Mouse (Mus musculus) spleen, embryonic (tissue): ENCODE results near the gene Cbr2.

Experiments used
- CTCF ChIA-PET: fragments of 350-600 bp; sonication (Branson Sonifier 250); formaldehyde crosslinking; loops from one replicate; lab custom pipeline; 2022; lab: Charles Lee

The Cbr2 gene

GRCm38 (mm10) chr11:120713580-120714518 is 18.1 kb downstream of the Cbr2 start, which contains the start of the genes Cenpx and Lrrc45:
Cenpx (minus strand) TSS chr11:120713738.
Lrrc45 (plus strand) TSS chr11:120713925.
- CTCF ChIA-PET: interaction anchor here (0.5 to 1.0 kb wide), 2 partner anchors 12 to 227 kb away, joined by 3 to 6 read pairs; no protein-coding TSS in a partner anchor

GRCm38 (mm10) chr11:120712771-120713568 is 18.9 kb downstream of the Cbr2 start:
- CTCF ChIA-PET: no interaction called here

- CTCF ChIA-PET: interaction anchor here (0.6 to 1.3 kb wide), 3 partner anchors 8 to 89 kb away, joined by 3 read pairs; no protein-coding TSS in a partner anchor
These were observed 19.8 kb downstream of the Cbr2 start for GRCm38 (mm10) chr11:120711980-120712604.

DNA sequence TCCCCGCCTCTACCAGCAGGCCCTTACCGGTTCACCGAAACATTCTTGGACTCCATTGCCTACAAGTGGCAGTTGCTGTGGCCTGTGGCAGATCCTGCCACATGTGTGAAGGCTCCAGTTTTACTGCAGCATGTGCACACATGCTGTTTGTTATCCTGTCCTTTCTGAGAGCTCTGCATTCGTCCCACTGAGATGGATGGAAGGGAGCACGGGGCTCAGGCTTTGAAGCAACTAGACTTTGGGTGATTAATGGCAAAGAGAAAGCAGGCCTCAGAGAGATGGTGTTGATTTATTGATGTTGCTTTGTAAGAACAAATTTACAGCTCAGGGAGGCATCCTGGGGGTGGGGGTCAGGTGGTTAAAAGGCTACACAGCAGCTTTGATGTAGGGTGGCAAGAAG is 21.2 kb downstream of the Cbr2 start:
- CTCF ChIA-PET: no interaction called here

DNA sequence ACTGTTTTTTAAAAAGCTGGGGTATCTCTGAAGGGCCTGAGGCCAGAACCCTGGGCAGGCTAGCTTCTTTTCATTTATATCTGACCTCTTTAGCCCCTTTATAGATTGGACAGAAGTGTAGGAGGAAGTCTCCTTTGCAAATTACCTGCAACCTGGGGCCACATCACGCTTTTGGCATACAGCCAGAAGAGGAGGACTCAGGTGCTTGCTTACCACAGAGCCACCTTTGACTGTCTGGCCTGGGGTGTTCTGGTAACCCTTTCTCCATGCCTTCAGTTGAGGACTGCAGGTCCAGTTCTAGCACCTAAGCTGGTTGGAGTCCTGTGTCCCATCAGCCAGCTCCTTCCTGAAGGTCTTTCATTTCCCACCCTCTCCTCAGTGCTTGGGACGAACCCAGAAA is 22.4 kb downstream of the Cbr2 start:
- CTCF ChIA-PET: interaction anchor here (0.7 kb wide), 1 partner anchor 214 kb away, joined by 3 read pairs; no protein-coding TSS in a partner anchor

- CTCF ChIA-PET: no interaction called here
These were observed 23.9 kb downstream of the Cbr2 start for GRCm38 (mm10) chr11:120707969-120708368.

- CTCF ChIA-PET: interaction anchor here (0.6 kb wide), 1 partner anchor 873 kb away, joined by 3 read pairs; no protein-coding TSS in a partner anchor
These were observed 24.7 kb downstream of the Cbr2 start for GRCm38 (mm10) chr11:120707225-120707624.

DNA sequence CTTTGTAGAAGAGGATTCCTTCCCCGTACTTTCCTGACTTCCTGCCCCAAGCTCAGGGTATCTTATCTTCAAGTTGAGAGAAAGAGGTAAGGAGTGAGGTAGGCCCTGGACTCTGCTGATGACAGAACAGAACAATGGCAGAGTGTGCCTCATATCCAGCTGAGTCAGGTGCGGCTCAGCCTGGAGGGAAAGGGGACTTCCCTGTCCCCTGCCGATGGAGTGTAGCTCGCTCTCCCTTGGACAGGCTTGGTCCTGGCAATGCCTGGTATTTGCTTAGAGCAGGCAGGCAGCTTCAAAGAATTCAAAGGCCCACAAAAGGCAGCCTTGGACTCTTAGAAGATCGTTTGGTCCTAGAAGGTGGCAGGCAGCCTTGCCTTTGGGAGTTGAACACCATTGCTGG is 25.8 kb downstream of the Cbr2 start:
- CTCF ChIA-PET: no interaction called here

- CTCF ChIA-PET: no interaction called here
These were observed 27.2 kb downstream of the Cbr2 start for GRCm38 (mm10) chr11:120704486-120705325.

DNA sequence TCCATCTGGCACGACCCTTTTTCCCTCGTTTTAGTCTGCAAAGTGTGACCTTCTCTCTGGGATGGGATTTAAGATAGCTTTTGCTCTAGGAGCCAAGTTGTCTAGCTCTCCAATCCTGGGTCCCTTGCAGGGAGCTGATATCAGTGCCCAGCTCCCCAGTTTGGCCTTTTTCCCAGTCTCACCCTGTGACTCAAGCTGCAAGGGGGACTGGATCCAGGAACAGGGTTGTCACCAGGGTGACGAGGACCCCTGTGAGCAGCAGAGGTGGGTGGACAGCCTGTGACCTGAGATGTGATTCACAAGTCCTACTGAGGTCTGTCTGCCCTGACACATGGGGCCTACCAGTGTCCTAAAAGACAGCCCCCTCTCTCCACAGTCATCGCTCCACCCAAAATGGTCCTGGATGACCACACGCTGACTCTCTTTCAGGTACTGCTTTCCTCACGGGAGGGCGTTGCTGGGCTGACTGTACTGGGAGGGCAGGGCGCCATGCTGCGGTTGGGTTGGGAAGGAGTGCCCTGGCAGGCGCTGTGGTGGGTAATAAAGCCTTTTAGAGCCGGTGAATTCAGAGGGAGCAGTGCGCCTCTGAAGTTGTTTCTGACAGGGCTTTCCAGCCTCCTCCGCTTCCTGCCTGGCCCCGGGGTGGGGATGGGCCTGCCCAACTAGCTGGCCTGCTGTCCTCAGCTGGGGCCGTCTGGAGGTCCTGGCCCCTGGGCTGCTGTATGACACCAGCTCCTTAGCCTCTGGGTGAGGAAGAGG is 28.0 kb downstream of the Cbr2 start:
- CTCF ChIA-PET: no interaction called here

DNA sequence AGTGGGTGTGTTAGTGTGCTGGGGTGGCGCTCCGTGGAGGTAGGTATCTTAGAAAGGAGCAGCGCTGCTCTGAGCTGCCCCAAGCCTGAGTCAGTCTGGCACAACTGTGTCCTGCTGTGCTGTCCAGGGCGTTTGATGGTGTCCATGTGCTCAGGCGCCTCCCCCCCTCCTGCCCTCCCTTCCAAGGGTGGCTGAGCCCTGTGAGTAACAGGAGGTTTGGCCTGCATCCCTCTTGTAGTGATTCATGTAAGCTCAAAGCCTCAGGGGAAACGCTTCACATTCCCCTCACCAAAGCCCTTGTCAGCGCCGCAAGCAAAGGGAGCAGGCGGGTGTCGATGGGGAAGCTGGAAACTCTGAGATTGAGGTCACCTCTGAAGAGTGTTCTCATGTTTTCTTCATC is 34.2 kb downstream of the Cbr2 start:
- CTCF ChIA-PET: no interaction called here

GRCm38 (mm10) chr11:120696568-120696967 is 35.3 kb downstream of the Cbr2 start:
- CTCF ChIA-PET: no interaction called here

DNA sequence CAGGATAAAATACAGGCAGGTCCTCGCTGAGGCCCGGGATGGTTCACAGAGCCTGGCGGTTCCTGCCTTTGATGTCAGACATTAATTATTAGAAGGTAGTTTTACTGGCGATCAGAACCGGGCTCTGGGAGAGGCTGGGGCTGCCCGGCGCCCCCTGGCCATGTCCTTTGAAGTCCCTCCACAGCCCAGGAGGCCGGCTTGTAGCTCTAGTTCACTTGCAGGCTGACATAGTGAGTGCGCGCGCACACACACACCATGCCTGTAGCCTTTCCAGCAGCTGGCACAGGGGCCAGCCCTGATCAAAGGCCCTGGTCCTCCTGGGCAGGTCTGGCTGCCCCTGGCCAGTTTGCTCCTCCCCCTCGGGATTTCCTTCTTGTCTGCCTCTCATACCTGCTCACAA is 36.3 kb downstream of the Cbr2 start:
- CTCF ChIA-PET: no interaction called here

- CTCF ChIA-PET: no interaction called here
These were observed 36.7 kb downstream of the Cbr2 start for GRCm38 (mm10) chr11:120695184-120695583.

- CTCF ChIA-PET: no interaction called here
These were observed 38.5 kb downstream of the Cbr2 start for GRCm38 (mm10) chr11:120693461-120693860.

GRCm38 (mm10) chr11:120692471-120693011 is 39.4 kb downstream of the Cbr2 start:
- CTCF ChIA-PET: no interaction called here

DNA sequence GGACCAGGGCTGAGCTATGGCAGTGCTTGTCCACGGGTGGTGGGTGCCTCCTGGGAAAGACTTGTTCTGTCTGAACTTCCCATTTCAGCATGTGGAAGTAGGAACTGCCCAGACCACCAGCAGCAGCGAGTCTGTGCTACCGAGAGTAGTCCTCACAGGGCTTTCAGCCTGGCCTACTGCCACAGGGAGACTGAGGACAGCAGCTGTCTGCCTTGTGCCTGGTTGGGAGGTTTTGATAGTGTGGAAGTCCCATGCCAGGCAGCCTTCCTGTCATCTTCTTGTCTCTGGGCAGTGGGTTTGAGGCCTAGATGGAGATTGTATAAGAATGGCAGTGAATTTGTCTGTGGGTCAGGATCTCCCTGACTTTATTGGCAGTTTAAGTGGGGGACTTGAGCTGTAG is 42.5 kb downstream of the Cbr2 start:
- CTCF ChIA-PET: no interaction called here

DNA sequence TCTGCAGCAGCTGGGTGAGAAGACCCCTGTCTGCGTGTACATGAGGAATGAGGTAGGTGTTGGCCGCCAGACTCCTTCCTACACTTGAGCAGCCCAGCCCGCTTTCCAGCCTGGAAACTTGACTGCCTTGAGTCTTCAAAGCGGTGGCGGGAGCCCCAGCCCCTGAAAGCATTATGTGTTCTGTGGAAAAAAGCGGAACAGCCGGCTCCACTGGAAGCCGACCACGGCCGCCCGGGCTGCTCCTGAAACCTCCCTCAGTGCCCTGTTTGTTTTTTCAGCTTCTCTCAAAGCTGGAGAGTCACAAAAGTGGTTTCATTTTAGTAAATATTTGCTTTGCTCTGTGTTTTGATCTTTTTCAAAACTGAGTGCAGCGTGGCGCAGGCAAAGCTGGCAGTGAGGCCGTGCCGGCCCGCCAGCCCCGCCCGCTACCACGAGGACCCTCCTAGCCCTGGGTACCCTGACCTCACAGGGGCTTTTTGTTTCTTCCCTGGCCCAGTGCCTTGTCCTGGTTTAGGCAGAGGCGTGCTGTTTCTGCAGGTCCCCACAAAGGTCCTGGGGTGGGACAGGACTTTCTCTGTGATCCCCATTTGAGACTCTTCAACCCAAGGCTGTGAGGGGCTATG is 45.2 kb downstream of the Cbr2 start:
- CTCF ChIA-PET: no interaction called here

- CTCF ChIA-PET: no interaction called here
These were observed 47.3 kb downstream of the Cbr2 start for GRCm38 (mm10) chr11:120684660-120685059.
